Mouse (Mus musculus) MEL (cell line): ENCODE data around the gene Gsg1l2. TPM values are rescaled to one million over a fixed set of nuclear protein-coding genes. Genes with fewer than 3 reads are reported as not detected.

Experiments
- DNase-seq: peaks from one replicate; pipeline ENCODE4 v3.0.0; 2011; ENCODE audit warnings: low read depth, low spot score
- H3K27ac ChIP-seq: 2 replicates; pipeline ENCODE4 v1.5.1; 2012; ENCODE audit warnings: low read depth, mild to moderate bottlenecking, control low read depth, low read length, moderate library complexity; ENCODE audit not compliant: control insufficient read depth
- H3K27me3 ChIP-seq, 2 experiments: fragments of 150-350 bp in 1 of 2; sonication (generic) in 1 of 2; 2 replicates each; pipeline ENCODE4 v1.6.1; 2012; ENCODE audit warnings: low read length in 2 of 2, mild to moderate bottlenecking in 2 of 2, improper control_type of control experiment in 1 of 2, moderate library complexity in 1 of 2; ENCODE audit not compliant: insufficient read depth in 2 of 2, control insufficient read depth in 1 of 2
- H3K36me3 ChIP-seq, 2 experiments: 2 replicates each; pipeline ENCODE4 v1.6.1; 2012 to 2014; ENCODE audit warnings: low read length in 2 of 2, improper control_type of control experiment in 1 of 2, inconsistent platforms in 1 of 2, mild to moderate bottlenecking in 1 of 2; ENCODE audit not compliant: insufficient read depth in 2 of 2, control insufficient read depth in 1 of 2
- H3K4me1 ChIP-seq, 2 experiments: fragments of 150-350 bp in 1 of 2; sonication (generic) in 1 of 2; 2 replicates each; pipeline ENCODE4 v1.6.1; 2012; ENCODE audit warnings: low read length in 2 of 2, improper control_type of control experiment in 1 of 2, mild to moderate bottlenecking in 1 of 2; ENCODE audit not compliant: insufficient read depth in 2 of 2, control insufficient read depth in 1 of 2
- H3K4me3 ChIP-seq, 2 experiments: fragments of 150-350 bp in 1 of 2; sonication (generic) in 1 of 2; 2 replicates each; pipeline ENCODE4 v1.5.1; 2012; ENCODE audit warnings: low read depth in 2 of 2, low read length in 2 of 2, mild to moderate bottlenecking in 2 of 2, moderate library complexity in 2 of 2, control low read depth in 1 of 2, improper control_type of control experiment in 1 of 2; ENCODE audit not compliant: control insufficient read depth in 1 of 2, insufficient read depth in 1 of 2
- H3K79me2 ChIP-seq: 2 replicates; pipeline ENCODE4 v1.6.1; 2012; ENCODE audit warnings: mild to moderate bottlenecking, low read length, moderate library complexity; ENCODE audit not compliant: control insufficient read depth, poor library complexity, insufficient read depth
- H3K9ac ChIP-seq: 2 replicates; pipeline ENCODE4 v1.6.1; 2012; ENCODE audit warnings: low read depth, mild to moderate bottlenecking, control low read depth, low read length, moderate library complexity; ENCODE audit not compliant: control insufficient read depth, poor library complexity, severe bottlenecking
- H3K9me3 ChIP-seq: fragments of 150-350 bp; sonication (generic); replicated peaks from 2 replicates; pipeline ENCODE4 v1.6.1; 2012; ENCODE audit warnings: mild to moderate bottlenecking, low read length, improper control_type of control experiment, moderate library complexity; ENCODE audit not compliant: insufficient read depth
- CHD2 ChIP-seq: IDR thresholded peaks from 2 replicates; pipeline ENCODE4 v1.6.1; 2011; ENCODE audit warnings: low read length, improper control_type of control experiment
- E2F4 ChIP-seq: IDR thresholded peaks from 2 replicates; pipeline ENCODE4 v1.6.1; 2011; ENCODE audit warnings: low read depth, low read length, improper control_type of control experiment, borderline replicate concordance
- ETS1 ChIP-seq: IDR thresholded peaks from 2 replicates; pipeline ENCODE4 v1.6.1; 2012; ENCODE audit warnings: low read depth, mild to moderate bottlenecking, inconsistent platforms, low read length, improper control_type of control experiment, moderate library complexity
- GABPA ChIP-seq: IDR thresholded peaks from 2 replicates; pipeline ENCODE4 v1.6.1; 2012; ENCODE audit warnings: low read depth, mild to moderate bottlenecking, inconsistent platforms, low read length, improper control_type of control experiment, moderate library complexity
- JUND ChIP-seq: IDR thresholded peaks from 2 replicates; pipeline ENCODE4 v1.6.1; 2011; ENCODE audit warnings: low read depth, mild to moderate bottlenecking, improper control_type of control experiment, low read length
- KAT2A ChIP-seq: conservative IDR thresholded peaks from 2 replicates; pipeline ENCODE4 v1.6.1; 2012; ENCODE audit warnings: low read depth, low read length, improper control_type of control experiment, inconsistent platforms
- MAFK ChIP-seq: IDR thresholded peaks from 2 replicates; pipeline ENCODE4 v1.6.1; 2011; ENCODE audit warnings: low read depth, mild to moderate bottlenecking, low read length, improper control_type of control experiment, borderline replicate concordance
- MYB ChIP-seq: IDR thresholded peaks from 2 replicates; pipeline ENCODE4 v1.6.1; 2011; ENCODE audit warnings: mild to moderate bottlenecking, low read depth, low read length, improper control_type of control experiment
- MYC ChIP-seq: IDR thresholded peaks from 2 replicates; pipeline ENCODE4 v1.6.1; 2011; ENCODE audit warnings: low read depth, mild to moderate bottlenecking, low read length, improper control_type of control experiment, moderate library complexity
- POLR2A ChIP-seq, 2 experiments: IDR thresholded peaks; 2 replicates each; pipeline ENCODE4 v1.6.1; 2011 to 2012; ENCODE audit warnings: low read length in 2 of 2, mild to moderate bottlenecking in 2 of 2, control low read depth in 1 of 2, improper control_type of control experiment in 1 of 2, low read depth in 1 of 2, moderate library complexity in 1 of 2; ENCODE audit not compliant: control insufficient read depth in 1 of 2, insufficient read depth in 1 of 2, poor library complexity in 1 of 2
- POLR2AphosphoS2 ChIP-seq: IDR thresholded peaks from 2 replicates; pipeline ENCODE4 v1.6.1; 2011; ENCODE audit warnings: low read length, improper control_type of control experiment
- RAD21 ChIP-seq: IDR thresholded peaks from 2 replicates; pipeline ENCODE4 v1.6.1; 2011; ENCODE audit warnings: mild to moderate bottlenecking, low read depth, low read length, improper control_type of control experiment
- SMC3 ChIP-seq: IDR thresholded peaks from 2 replicates; pipeline ENCODE4 v1.6.1; 2011; ENCODE audit warnings: low read depth, low read length, improper control_type of control experiment
- TBP ChIP-seq: IDR thresholded peaks from 2 replicates; pipeline ENCODE4 v1.8.0; 2011; ENCODE audit warnings: low read depth, low read length, improper control_type of control experiment
- USF2 ChIP-seq, 2 experiments: IDR thresholded peaks; 2 replicates each; pipeline ENCODE4 v1.6.1; 2011 to 2012; ENCODE audit warnings: improper control_type of control experiment in 2 of 2, low read length in 2 of 2, borderline replicate concordance in 1 of 2, inconsistent platforms in 1 of 2, low read depth in 1 of 2, mild to moderate bottlenecking in 1 of 2; ENCODE audit not compliant: insufficient read depth in 1 of 2
- ZC3H11A ChIP-seq: IDR thresholded peaks from 2 replicates; pipeline ENCODE4 v1.6.1; 2012; ENCODE audit warnings: low read depth, mild to moderate bottlenecking, inconsistent platforms, low read length, improper control_type of control experiment
- ZMIZ1 ChIP-seq: IDR thresholded peaks from 2 replicates; pipeline ENCODE4 v1.6.1; 2012; ENCODE audit warnings: low read depth, mild to moderate bottlenecking, inconsistent platforms, low read length, improper control_type of control experiment, moderate library complexity
- polyA plus RNA-seq, 2 experiments: library from polyadenylated mRNA; stranded (reverse) in 1 of 2; unstranded in 1 of 2; fragments of >175 nt in 1 of 2; fragments of >200 nt in 1 of 2; gene quantifications; 2 replicates each; pipeline versions ENCODE4 v1.2.1 to v1.2.4; 2012; ENCODE audit warnings: low replicate concordance in 2 of 2, low read depth in 1 of 2; ENCODE audit not compliant: insufficient read length in 2 of 2, insufficient read depth in 1 of 2, missing spikeins in 1 of 2
- total RNA-seq: library from RNA; depleted of rRNA; stranded (reverse); fragments of 300-350 nt; gene quantifications from 2 replicates; pipeline ENCODE4 v1.2.3, GENCODE M21; 2012

Gsg1l2 gene
- total and polyA plus RNA-seq, 3 experiments: not detected

DNA sequence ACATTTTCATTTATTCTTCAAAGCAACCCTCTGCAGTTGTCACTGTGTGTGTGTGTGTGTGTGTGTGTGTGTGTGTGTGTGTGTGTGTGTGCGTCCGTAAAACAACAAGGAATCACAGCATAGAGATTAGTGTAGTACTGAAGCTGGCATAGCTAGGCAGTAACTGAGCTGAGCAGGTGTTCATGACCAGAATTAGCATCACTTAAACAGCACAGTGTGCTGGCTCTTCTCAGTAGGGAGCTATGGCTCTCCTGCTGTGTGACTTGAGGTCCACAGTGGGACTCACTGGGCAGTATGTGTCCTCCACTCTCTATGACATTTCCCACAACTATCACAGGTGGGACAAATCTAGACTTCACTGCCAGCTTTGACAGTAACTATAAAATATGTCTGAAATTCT, 43.4 kb upstream of the Gsg1l2 start:
- TF ChIP-seq MAFK (no peak), GABPA (no peak), JUND (no peak), POLR2A (IDR thresholded peaks at IDR 0.05; ENCODE audit: control insufficient read depth in 1 of 2, insufficient read depth in 1 of 2, low read depth in 1 of 2, low read length in 2 of 2, poor library complexity in 1 of 2) (no peak), TBP (no peak), ZC3H11A (no peak), POLR2AphosphoS2 (no peak), MYC (no peak), ZMIZ1 (no peak), USF2 (IDR thresholded peaks at IDR 0.05; ENCODE audit: borderline replicate concordance in 1 of 2, insufficient read depth in 1 of 2, low read depth in 1 of 2, low read length in 2 of 2) (no peak), ETS1 (no peak), RAD21 (no peak)
- TF ChIP-seq, all 39 proteins: peak for 0
- Histone ChIP-seq H3K9me3 (no peaks in the 10 kb centered on the region), H3K79me2 (no peaks in the 10 kb centered on the region), H3K27me3 (no peaks in the 10 kb centered on the region), H3K4me1 (no peaks in the 10 kb centered on the region), H3K9ac (no peak overlapping the region), H3K27ac (no peak overlapping the region), H3K4me3 (no peak overlapping the region), H3K36me3 (no peaks in the 10 kb centered on the region)
- no peak for DNase-seq

GRCm38 (mm10) chr11:67733726-67734125, 40.7 kb upstream of the Gsg1l2 start:
- Histone ChIP-seq H3K4me1 (no peaks in the 10 kb centered on the region), H3K79me2 (no peaks in the 10 kb centered on the region)
- TF ChIP-seq TBP (no peak), CHD2 (no peak), E2F4 (no peak), MYB (no peak)

DNA sequence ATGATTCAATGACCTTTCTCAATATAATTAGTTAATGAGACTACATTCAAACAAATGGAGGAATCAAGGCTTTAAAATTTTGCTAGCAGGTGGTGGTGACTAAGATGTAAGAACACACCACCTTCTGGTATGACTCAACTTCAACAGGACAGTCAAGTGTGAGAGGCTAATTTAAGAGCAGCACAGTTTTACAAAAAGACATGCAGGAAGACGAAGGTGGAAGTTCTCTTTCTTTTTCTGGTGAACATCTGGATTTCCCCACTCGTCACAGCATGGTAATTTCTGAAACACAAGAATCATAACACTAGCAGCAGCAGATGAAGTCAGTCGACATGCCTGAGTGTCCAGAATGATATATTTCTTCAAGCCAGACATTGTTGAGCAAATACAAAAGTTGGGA, 39.8 kb upstream of the Gsg1l2 start:
- no peaks in the 10 kb centered on the region for H3K27me3 ChIP-seq
- no peaks in the 10 kb centered on the region for H3K4me1 ChIP-seq

More at GRCm38 (mm10) chr11:67733726-67734125, 40.7 kb upstream of the Gsg1l2 start:
- Histone ChIP-seq H3K9me3 (no peaks in the 10 kb centered on the region), H3K27me3 (no peaks in the 10 kb centered on the region), H3K4me3 (no peak overlapping the region), H3K36me3 (no peaks in the 10 kb centered on the region), H3K9ac (no peak overlapping the region), H3K27ac (no peak overlapping the region)
- no peak for DNase-seq

More for the DNA sequence above, 39.8 kb upstream of the Gsg1l2 start:
- no peak for TF ChIP-seq ZMIZ1
- TF ChIP-seq KAT2A: no peak
- no peak for TF ChIP-seq SMC3
- no peaks in the 10 kb centered on the region for H3K9me3 ChIP-seq
- no peak overlapping the region for H3K9ac ChIP-seq
- H3K36me3 ChIP-seq: no peaks in the 10 kb centered on the region
- no peak overlapping the region for H3K27ac ChIP-seq
- DNase-seq: no peak
- H3K4me3 ChIP-seq: no peak overlapping the region
- H3K79me2 ChIP-seq: no peaks in the 10 kb centered on the region
